In genomic region chr7:134937927-134938609, GRCm38 (mm10) we compare ENCODE assay signal across 8 mouse cellular contexts. TPM values are rescaled to one million over a fixed set of nuclear protein-coding genes. Genes with fewer than 3 reads are reported as not detected.
DNase-seq lines count a peak whose midpoint lies in the region; ATAC-seq and TF ChIP-seq lines count a peak whose summit lies in the region.

Gene Fam196a, minus strand, starts transcription at chr7:134938430.

- peak; percentile 55 for DNase-seq in adrenal gland, postnatal 25 days
- peak; percentile 27 to 46 for DNase-seq in cerebellum, postnatal 25 days
- peak; percentile 80 to 81 for DNase-seq in frontal cortex, postnatal 36 days (ENCODE audit: low spot score in 2 of 2)
- DNase-seq in limb, embryonic 14.5 days (ENCODE audit: low spot score): peak; percentile 73
- peak; percentile 65 for DNase-seq in telencephalon, adult 2 months (ENCODE audit: low read depth, low spot score)
- DNase-seq in thymus, adult 18-20 months: no peak

- H3K4me3 ChIP-seq in kidney, embryonic 15.5 days (replicated peaks): peak within 1 kb of the TSS; percentile 58
- H3K4me3 ChIP-seq in limb, embryonic 14.5 days (replicated peaks; ENCODE audit: low read length): peak within 1 kb of the TSS; percentile 50
- H3K4me3 ChIP-seq in midbrain, embryonic 15.5 days: peak within 1 kb of the TSS; percentile 69

- WGBS in kidney, embryonic 15.5 days: 1% methylated on average over 65 of the region's 71 CpGs
- WGBS in limb, embryonic 14.5 days: 0% methylated on average over 13 of the region's 71 CpGs
- under 1% methylated on average over 43 of the region's 71 CpGs for WGBS in midbrain, embryonic 15.5 days

- peak within 1 kb of the TSS; percentile 52 for H3K9ac ChIP-seq in kidney, embryonic 15.5 days
- H3K9ac ChIP-seq in limb, embryonic 14.5 days (ENCODE audit: low read depth, low read length, severe bottlenecking): peak within 1 kb of the TSS; percentile 67
- H3K9ac ChIP-seq in midbrain, embryonic 15.5 days: peak within 1 kb of the TSS; percentile 80

- peak; percentile 94 for ATAC-seq in kidney, embryonic 15.5 days (replicated peaks; ENCODE audit: low FRiP score)
- peak; percentile 81 for ATAC-seq in limb, embryonic 14.5 days (ENCODE audit: low FRiP score, low read depth)
- peak; percentile 90 for ATAC-seq in midbrain, embryonic 15.5 days (replicated peaks)

- no peaks in the 10 kb centered on the region for H3K9me3 ChIP-seq in kidney, embryonic 15.5 days (replicated peaks)
- H3K9me3 ChIP-seq in limb, embryonic 14.5 days (ENCODE audit: control insufficient read depth, low read length): no peaks in the 10 kb centered on the region
- H3K9me3 ChIP-seq in midbrain, embryonic 15.5 days: no peaks in the 10 kb centered on the region

- H3K4me1 ChIP-seq in kidney, embryonic 15.5 days: peaks cover 27% of the 10 kb centered on the region
- H3K4me1 ChIP-seq in limb, embryonic 14.5 days (ENCODE audit: control insufficient read depth, insufficient read depth, low read length): peaks cover 16% of the 10 kb centered on the region
- peaks cover 25% of the 10 kb centered on the region for H3K4me1 ChIP-seq in midbrain, embryonic 15.5 days

- H3K27ac ChIP-seq in kidney, embryonic 15.5 days: no peak within 1 kb of the TSS
- no peak within 1 kb of the TSS for H3K27ac ChIP-seq in limb, embryonic 14.5 days (replicated peaks; ENCODE audit: low read depth, low read length)
- peak within 1 kb of the TSS; percentile 77 for H3K27ac ChIP-seq in midbrain, embryonic 15.5 days

- H3K4me2 ChIP-seq in kidney, embryonic 15.5 days: peak within 1 kb of the TSS; percentile 96
- H3K4me2 ChIP-seq in limb, embryonic 14.5 days (replicated peaks; ENCODE audit: low read depth, low read length, severe bottlenecking): peak within 1 kb of the TSS; percentile 94
- peak within 1 kb of the TSS; percentile 87 for H3K4me2 ChIP-seq in midbrain, embryonic 15.5 days

- H3K27me3 ChIP-seq in kidney, embryonic 15.5 days: peaks cover 11% of the 10 kb centered on the region; the same call in 1 of the 2 replicates
- H3K27me3 ChIP-seq in limb, embryonic 14.5 days (ENCODE audit: control insufficient read depth, insufficient read depth, low read length): peaks cover 6% of the 10 kb centered on the region; the same call in 1 of the 2 replicates
- H3K27me3 ChIP-seq in midbrain, embryonic 15.5 days (replicated peaks): peaks cover 7% of the 10 kb centered on the region; the same call in 1 of the 2 replicates

- TF ChIP-seq POLR2A in limb, embryonic 14.5 days (IDR thresholded peaks at IDR 0.05; ENCODE audit: borderline replicate concordance, extremely low read depth, insufficient read depth, insufficient read length): no peak

- H3K36me3 ChIP-seq in kidney, embryonic 15.5 days: peaks cover 6% of the 10 kb centered on the region
- no peaks in the 10 kb centered on the region for H3K36me3 ChIP-seq in limb, embryonic 14.5 days (ENCODE audit: control insufficient read depth, insufficient read depth, low read length)
- H3K36me3 ChIP-seq in midbrain, embryonic 15.5 days (replicated peaks): no peaks in the 10 kb centered on the region

RNA-seq across cellular contexts. Expression of gene Fam196a, which starts in this region (rescaled TPM):
- total RNA-seq in adrenal gland, postnatal 25 days (2021): 2.9 and 6.0 TPM in 2 replicates
- polyA plus RNA-seq in kidney, embryonic 15.5 days (2015; fragmentation: Nextera tagmentation; extraction: Ambion mirVana): 2.9 and 3.2 TPM in 2 replicates
- polyA plus RNA-seq in limb, embryonic 14.5 days (2012; rRNA removed): 0.60 and 0.67 TPM in 2 replicates
- 4.1 and 4.5 TPM in 2 replicates for polyA plus RNA-seq in limb, embryonic 14.5 days (2014; fragmentation: Nextera tagmentation; extraction: Ambion mirVana)
- polyA plus RNA-seq in midbrain, embryonic 15.5 days (2015; fragmentation: Nextera tagmentation; extraction: Ambion mirVana): 11.4 and 13.2 TPM in 2 replicates

Comparison
In these comparisons a context has a peak if more than half of its experiments do, and no peak if none do; other contexts are left out.
1. DNase-seq: peak in adrenal gland, postnatal 25 days (single experiment), cerebellum, postnatal 25 days (2 of 2), frontal cortex, postnatal 36 days (2 of 2), limb, embryonic 14.5 days (single experiment) and telencephalon, adult 2 months (single experiment); none in thymus, adult 18-20 months (0 of 2).
2. Peak in every context shown above with its lines, with median percentiles within 50 percentile points of each other: ATAC-seq, H3K4me2 ChIP-seq, H3K4me3 ChIP-seq and H3K9ac ChIP-seq.